In the genomic region with DNA sequence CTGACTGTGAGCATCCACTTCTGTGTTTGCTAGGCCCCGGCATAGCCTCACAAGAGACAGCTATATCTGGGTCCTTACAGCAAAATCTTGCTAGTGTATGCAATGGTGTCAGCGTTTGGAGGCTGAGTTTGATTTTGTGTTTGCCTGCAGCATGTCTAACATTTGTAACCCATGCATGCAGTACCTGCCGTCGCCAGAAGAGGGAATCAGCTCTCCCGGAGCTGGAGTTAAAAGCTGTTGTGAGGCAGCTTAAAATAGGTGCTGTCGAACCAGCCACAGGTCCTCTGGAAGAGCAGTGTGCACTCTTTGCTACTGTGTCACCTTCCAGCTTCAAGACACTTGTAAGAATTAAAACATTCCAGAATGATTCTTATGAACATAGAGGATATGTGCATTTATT, we compare ENCODE assay signal across 7 mouse cellular contexts.
A peak's percentile ranks its signal among the peaks of the same experiment; 100 is the strongest.
DNase-seq lines count a peak whose midpoint lies in the region; ATAC-seq and TF ChIP-seq lines count a peak whose summit lies in the region.
"Not testable (repeated sequence)": the region's sequence is repeated elsewhere in the genome, so short reads cannot be mapped to it uniquely, and the experiment has no call there.

No protein-coding gene starts in this region.

- not testable (repeated sequence) for H3K4me1 ChIP-seq in MEL (ENCODE audit: control insufficient read depth in 1 of 2, insufficient read depth in 2 of 2, low read length in 2 of 2); cerebellum, adult 2 months (ENCODE audit: control insufficient read depth, insufficient read depth, low read length); forebrain, embryonic 11.5 days (replicated peaks; ENCODE audit: control insufficient read depth, insufficient read depth, low read length); hindbrain, postnatal 0 days (ENCODE audit: insufficient read depth, low read length); small intestine, adult 2 months (ENCODE audit: control insufficient read depth, insufficient read depth, insufficient read length, low read length)

- not testable (repeated sequence) for H3K4me3 ChIP-seq in MEL (ENCODE audit: control insufficient read depth in 1 of 2, insufficient read depth in 1 of 2, low read depth in 2 of 2, low read length in 2 of 2); cerebellum, adult 2 months (replicated peaks; ENCODE audit: insufficient read depth, low read depth, low read length); forebrain, embryonic 11.5 days (ENCODE audit: low read depth, low read length); hindbrain, postnatal 0 days (ENCODE audit: low read length); small intestine, adult 2 months (ENCODE audit: low read depth, low read length)

- TF ChIP-seq EP300 in MEL (IDR thresholded peaks at IDR 0.05; ENCODE audit: low read depth in 1 of 2, low read length in 2 of 2) = not testable (repeated sequence)

- not testable (repeated sequence) for H3K27ac ChIP-seq in MEL (ENCODE audit: control insufficient read depth, low read depth, low read length); cerebellum, adult 2 months (ENCODE audit: insufficient read depth, low read length); forebrain, embryonic 11.5 days (ENCODE audit: low read depth, low read length); hindbrain, postnatal 0 days; small intestine, adult 2 months (ENCODE audit: insufficient read depth, low read depth, low read length)

- not testable (repeated sequence) for TF ChIP-seq RAD21 in MEL (IDR thresholded peaks at IDR 0.05; ENCODE audit: low read depth, low read length)

- 49% methylated on average over 6 of the region's 6 CpGs for WGBS in cerebellum, adult 2 months
- 46% methylated on average over 5 of the region's 6 CpGs for WGBS in forebrain, embryonic 11.5 days
- 41% methylated on average over 5 of the region's 6 CpGs for WGBS in hindbrain, postnatal 0 days
- WGBS in small intestine, adult 2 months = 57% methylated on average over 6 of the region's 6 CpGs

- H3K79me2 ChIP-seq in MEL (ENCODE audit: control insufficient read depth, insufficient read depth, low read length, poor library complexity) = not testable (repeated sequence)

- peak; percentile 19 for DNase-seq in MEL (ENCODE audit: low read depth, low spot score)
- DNase-seq in cerebellum, adult 2 months; hindbrain, postnatal 0 days (ENCODE audit: low spot score): not testable (repeated sequence)
- peak; percentile 57 for DNase-seq in forebrain, embryonic 11.5 days (ENCODE audit: low spot score)
- peak; percentile 3 for DNase-seq in left cerebral cortex, postnatal 4 days
- DNase-seq in lung, postnatal 10 days = peak; percentile 4

- not testable (repeated sequence) for H3K36me3 ChIP-seq in MEL (ENCODE audit: control insufficient read depth in 1 of 2, insufficient read depth in 2 of 2, low read length in 2 of 2); forebrain, embryonic 11.5 days (ENCODE audit: control insufficient read depth, insufficient read depth, low read length); hindbrain, postnatal 0 days (ENCODE audit: insufficient read depth, low read length); small intestine, adult 2 months (ENCODE audit: control insufficient read depth, insufficient read depth, low read length)

- H3K4me2 ChIP-seq in forebrain, embryonic 11.5 days (ENCODE audit: low read depth, low read length, severe bottlenecking); hindbrain, postnatal 0 days (ENCODE audit: low read depth, low read length): not testable (repeated sequence)

- H3K9ac ChIP-seq in MEL (ENCODE audit: control insufficient read depth, low read depth, low read length, poor library complexity, severe bottlenecking); forebrain, embryonic 11.5 days (ENCODE audit: low read length); hindbrain, postnatal 0 days (replicated peaks; ENCODE audit: low read length): not testable (repeated sequence)

- not testable (repeated sequence) for TF ChIP-seq POLR2A in MEL (IDR thresholded peaks at IDR 0.05; ENCODE audit: control insufficient read depth in 1 of 2, insufficient read depth in 1 of 2, low read depth in 1 of 2, low read length in 2 of 2, poor library complexity in 1 of 2); cerebellum, adult 2 months (IDR thresholded peaks at IDR 0.05; ENCODE audit: borderline replicate concordance, insufficient read depth, low read length); small intestine, adult 2 months (IDR thresholded peaks at IDR 0.05; ENCODE audit: low read depth, low read length)

- ATAC-seq in forebrain, embryonic 11.5 days (replicated peaks; ENCODE audit: low FRiP score); hindbrain, postnatal 0 days: not testable (repeated sequence)

- peak; percentile 28 to 45 (median 31); a peak in 5 of 6 replicates for TF ChIP-seq CTCF in MEL (IDR thresholded peaks at IDR 0.05 in 2 of 3, conservative IDR thresholded peaks at IDR 0.05 in 1 of 3; ENCODE audit: control insufficient read depth in 1 of 3, insufficient read depth in 1 of 3, low read depth in 2 of 3, low read length in 3 of 3, poor library complexity in 1 of 3, severe bottlenecking in 1 of 3)
- TF ChIP-seq CTCF in cerebellum, adult 2 months (IDR thresholded peaks at IDR 0.05; ENCODE audit: borderline replicate concordance, insufficient read depth, low read depth, low read length) = peak; percentile 12; the same call in 1 of the 2 replicates
- peak; percentile 55 for TF ChIP-seq CTCF in hindbrain, postnatal 0 days (IDR thresholded peaks at IDR 0.05; ENCODE audit: low read depth)
- TF ChIP-seq CTCF in small intestine, adult 2 months (IDR thresholded peaks at IDR 0.05; ENCODE audit: extremely low read depth, insufficient read length, insufficient replicate concordance, low read depth, low read length) = peak; percentile 29; the same call in 1 of the 2 replicates

- not testable (repeated sequence) for H3K9me3 ChIP-seq in MEL (replicated peaks; ENCODE audit: insufficient read depth, low read length); forebrain, embryonic 11.5 days (ENCODE audit: control insufficient read depth, low read length); hindbrain, postnatal 0 days (ENCODE audit: low read length)

- intact Hi-C loops in left cerebral cortex, postnatal 4 days (cut with DNase I) = not testable (repeated sequence)

- not testable (repeated sequence) for H3K27me3 ChIP-seq in MEL (ENCODE audit: control insufficient read depth in 1 of 2, insufficient read depth in 2 of 2, low read length in 2 of 2); cerebellum, adult 2 months (ENCODE audit: control insufficient read depth, insufficient read depth, low read length); forebrain, embryonic 11.5 days (ENCODE audit: control insufficient read depth, insufficient read depth, low read length); hindbrain, postnatal 0 days (ENCODE audit: insufficient read depth, low read length); small intestine, adult 2 months (ENCODE audit: control insufficient read depth, insufficient read depth, low read length)

TF ChIP-seq in MEL, 35 proteins besides CTCF, POLR2A, EP300 and RAD21:
- peak; percentile 35 for TF ChIP-seq SMC3 (IDR thresholded peaks at IDR 0.05; ENCODE audit: low read depth, low read length)
